Mouse (Mus musculus): ENCODE measurements at regions not wholly inside any gene's neighbourhood (a gene's known extent, or its start where the extent isn't known, plus 50 kb on each side); places are given as distances from the start of the nearest gene placed in this dataset.

- TF ChIP-seq CTCF (IDR thresholded peaks at IDR 0.05; ENCODE audit: insufficient read depth, low read depth, low read length) (no peak), POLR2A (IDR thresholded peaks at IDR 0.05; ENCODE audit: insufficient read depth, low read depth, low read length) (no peak)
These were observed 89.9 kb upstream of the Mef2a start for GRCm38 (mm10) chr7:67462591-67462990.
